Mouse (Mus musculus): ENCODE data around the gene Hacd4. TPM values are rescaled to one million over a fixed set of nuclear protein-coding genes. Genes with fewer than 3 reads are reported as not detected.
"Not testable (repeated sequence)": the region's sequence is repeated elsewhere in the genome, so short reads cannot be mapped to it uniquely, and the experiment has no call there.

Hacd4 gene
- polyA plus RNA-seq, 1 experiment = 0.90 TPM

DNA sequence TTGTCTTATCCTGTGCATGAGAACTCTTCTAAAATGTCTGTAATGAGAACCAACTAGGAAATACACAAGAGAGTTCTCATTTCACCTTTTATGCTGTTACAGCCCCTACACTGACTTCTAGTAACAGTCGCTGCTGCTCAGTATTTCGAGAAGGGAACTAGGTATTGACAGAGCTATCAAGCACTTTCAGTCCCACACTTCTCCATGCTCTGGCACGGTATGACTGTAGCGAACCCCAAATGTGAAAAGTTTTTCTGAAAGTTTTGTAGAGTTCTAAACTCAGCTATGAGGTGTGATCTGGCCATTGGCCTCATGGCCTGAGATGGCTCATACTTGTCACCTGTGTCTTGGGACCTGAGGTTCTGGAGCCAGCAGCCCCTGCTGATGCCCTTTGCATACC lies 29.4 kb downstream of the Hacd4 start:
- Histone ChIP-seq H3K4me1 (ENCODE audit: control insufficient read depth, insufficient read depth, low read length) (peaks cover 10% of the 10 kb centered on the region), H3K27ac (ENCODE audit: control insufficient read depth, insufficient read depth, low read depth, low read length) (no peak overlapping the region), H3K27me3 (ENCODE audit: control insufficient read depth, insufficient read depth, low read length) (no peaks in the 10 kb centered on the region), H3K36me3 (ENCODE audit: control insufficient read depth, insufficient read depth, low read length) (no peaks in the 10 kb centered on the region), H3K4me3 (ENCODE audit: control insufficient read depth, low read depth, low read length) (no peak overlapping the region)
- TF ChIP-seq CTCF (IDR thresholded peaks at IDR 0.05; ENCODE audit: control insufficient read depth, insufficient read depth, insufficient replicate concordance, low read depth, low read length) (no peak), POLR2A (IDR thresholded peaks at IDR 0.05; ENCODE audit: control insufficient read depth, low read depth, low read length) (no peak)

DNA sequence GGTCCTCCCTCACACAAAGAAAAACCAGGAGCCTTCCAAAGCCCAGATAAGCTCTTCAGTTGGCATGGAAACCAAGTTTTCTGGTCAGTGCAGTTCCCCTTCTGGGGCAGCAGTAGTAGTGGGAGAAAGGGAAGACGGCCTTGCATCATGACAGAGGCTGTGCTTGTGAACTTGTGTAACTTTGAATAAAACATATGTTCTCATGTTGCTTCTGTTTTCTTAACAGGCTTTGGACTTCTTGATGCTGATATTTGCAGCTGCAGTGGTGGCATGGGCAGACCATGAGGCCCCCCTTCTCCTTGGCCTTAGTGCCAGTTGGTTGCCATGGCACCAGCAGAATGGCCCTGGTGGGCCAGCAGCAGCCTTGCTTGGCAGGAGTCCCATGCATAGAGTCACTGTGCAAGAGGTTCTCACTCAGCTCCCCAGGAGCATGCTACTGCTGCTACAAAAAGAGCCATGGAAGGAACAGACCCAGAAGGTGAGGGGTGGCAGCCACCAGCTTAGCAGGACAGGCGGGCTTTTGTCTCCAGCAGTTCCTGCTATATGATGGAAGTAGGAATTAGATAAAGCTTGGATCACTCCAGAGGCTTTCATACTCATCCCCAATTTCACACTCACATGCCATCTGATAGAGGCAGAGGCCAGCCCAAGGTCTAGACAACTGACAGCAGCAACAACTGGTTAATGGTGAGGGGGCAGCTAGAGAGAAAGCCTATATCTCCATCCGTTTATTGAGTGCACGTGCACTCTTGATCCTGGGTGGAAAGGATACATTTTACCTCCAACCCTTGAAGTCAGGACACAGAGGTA lies 31.6 kb downstream of the Hacd4 start:
- H3K4me1 ChIP-seq (ENCODE audit: control insufficient read depth, insufficient read depth, low read length) = peaks cover 10% of the 10 kb centered on the region
- no peaks in the 10 kb centered on the region for H3K27me3 ChIP-seq (ENCODE audit: control insufficient read depth, insufficient read depth, low read length)
- TF ChIP-seq POLR2A (IDR thresholded peaks at IDR 0.05; ENCODE audit: control insufficient read depth, low read depth, low read length) (no peak), CTCF (IDR thresholded peaks at IDR 0.05; ENCODE audit: control insufficient read depth, insufficient read depth, insufficient replicate concordance, low read depth, low read length) (no peak)
- H3K27ac ChIP-seq (ENCODE audit: control insufficient read depth, insufficient read depth, low read depth, low read length) = no peak overlapping the region
- H3K4me3 ChIP-seq (ENCODE audit: control insufficient read depth, low read depth, low read length) = no peak overlapping the region
- H3K36me3 ChIP-seq (ENCODE audit: control insufficient read depth, insufficient read depth, low read length) = no peaks in the 10 kb centered on the region

DNA sequence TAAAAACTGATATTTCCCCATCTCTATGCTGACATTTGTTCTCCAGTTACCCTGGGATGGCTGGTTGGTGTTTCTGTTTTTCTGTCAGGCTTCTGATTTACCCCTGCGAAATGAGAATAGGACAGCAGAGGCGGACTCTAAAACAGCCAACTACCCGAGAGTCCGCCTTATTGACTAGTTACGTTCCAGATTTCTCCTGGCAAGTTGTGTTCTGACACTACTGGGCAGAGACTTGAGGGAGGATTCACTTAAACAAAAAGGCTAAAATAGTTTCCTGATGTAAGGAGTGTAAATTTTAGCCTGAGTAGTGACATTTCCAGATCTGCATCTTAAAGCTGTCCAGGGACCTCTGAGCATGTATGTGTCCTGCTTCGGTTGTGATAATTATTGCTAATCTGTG lies 35.8 kb downstream of the Hacd4 start:
- Histone ChIP-seq H3K27me3 (ENCODE audit: control insufficient read depth, insufficient read depth, low read length) (no peaks in the 10 kb centered on the region), H3K36me3 (ENCODE audit: control insufficient read depth, insufficient read depth, low read length) (no peaks in the 10 kb centered on the region), H3K4me1 (ENCODE audit: control insufficient read depth, insufficient read depth, low read length) (peaks cover 10% of the 10 kb centered on the region), H3K4me3 (ENCODE audit: control insufficient read depth, low read depth, low read length) (no peak overlapping the region), H3K27ac (ENCODE audit: control insufficient read depth, insufficient read depth, low read depth, low read length) (no peak overlapping the region)
- TF ChIP-seq CTCF (IDR thresholded peaks at IDR 0.05; ENCODE audit: control insufficient read depth, insufficient read depth, insufficient replicate concordance, low read depth, low read length) (no peak), POLR2A (IDR thresholded peaks at IDR 0.05; ENCODE audit: control insufficient read depth, low read depth, low read length) (no peak)

DNA sequence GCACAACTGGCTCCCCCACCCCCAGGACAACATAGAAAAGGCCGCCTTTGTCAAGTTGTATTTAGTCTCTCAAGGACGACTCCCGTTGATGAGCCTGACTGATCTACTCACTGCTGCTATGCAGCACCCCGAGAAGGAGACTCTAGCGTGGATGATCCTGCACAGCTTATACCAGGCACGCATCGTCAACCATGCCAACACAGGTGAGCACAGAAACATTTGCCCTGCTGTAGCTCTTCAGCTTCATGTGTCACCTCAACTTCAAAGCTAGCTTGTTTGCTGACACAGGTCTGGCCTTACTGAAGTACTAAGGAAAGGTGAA lies 37.8 kb downstream of the Hacd4 start:
- H3K4me3 ChIP-seq (ENCODE audit: control insufficient read depth, low read depth, low read length) = no peak overlapping the region
- no peak for TF ChIP-seq POLR2A (IDR thresholded peaks at IDR 0.05; ENCODE audit: control insufficient read depth, low read depth, low read length)
- no peak for TF ChIP-seq CTCF (IDR thresholded peaks at IDR 0.05; ENCODE audit: control insufficient read depth, insufficient read depth, insufficient replicate concordance, low read depth, low read length)
- H3K27me3 ChIP-seq (ENCODE audit: control insufficient read depth, insufficient read depth, low read length) = no peaks in the 10 kb centered on the region
- H3K27ac ChIP-seq (ENCODE audit: control insufficient read depth, insufficient read depth, low read depth, low read length) = no peak overlapping the region
- no peaks in the 10 kb centered on the region for H3K36me3 ChIP-seq (ENCODE audit: control insufficient read depth, insufficient read depth, low read length)
- 0 out of 2 replicates have a peak, but pooled peaks cover 3% of the 10 kb centered on the region for H3K4me1 ChIP-seq (ENCODE audit: control insufficient read depth, insufficient read depth, low read length)

DNA sequence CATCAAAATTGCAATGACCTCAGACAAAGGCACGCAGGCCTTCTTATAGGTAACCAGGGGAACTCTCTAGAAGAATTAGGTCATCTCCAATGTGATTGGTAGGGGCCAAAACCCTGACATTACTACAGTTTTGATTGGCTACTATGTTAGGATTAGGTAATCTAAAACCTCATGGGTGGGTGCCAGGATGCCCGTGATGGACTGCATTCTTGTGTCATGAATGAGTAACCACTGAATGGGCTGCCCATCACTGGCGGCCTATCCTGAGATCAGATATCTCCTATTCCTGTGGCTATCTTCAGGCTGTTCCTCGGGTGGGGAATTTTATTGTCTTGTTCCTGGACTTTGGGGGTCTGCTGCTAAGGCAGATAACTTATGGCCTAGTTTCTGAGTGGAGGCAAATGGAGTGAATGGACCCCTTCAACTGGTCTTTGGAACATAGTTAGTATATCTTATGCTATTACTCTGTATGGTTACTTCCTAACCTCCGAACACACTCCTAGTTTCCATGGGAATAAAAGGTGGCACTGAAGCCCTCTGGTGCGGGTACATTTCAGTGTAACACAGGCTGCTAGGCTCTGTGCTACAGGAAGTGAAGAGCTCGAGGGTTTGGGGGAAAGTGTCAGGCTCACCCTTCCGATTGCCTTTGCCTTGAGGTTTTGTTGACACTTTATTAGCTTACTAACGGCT lies 38.3 kb downstream of the Hacd4 start:
- Histone ChIP-seq H3K27me3 (ENCODE audit: control insufficient read depth, insufficient read depth, low read length) (no peaks in the 10 kb centered on the region), H3K4me3 (ENCODE audit: control insufficient read depth, low read depth, low read length) (no peak overlapping the region), H3K27ac (ENCODE audit: control insufficient read depth, insufficient read depth, low read depth, low read length) (no peak overlapping the region), H3K4me1 (ENCODE audit: control insufficient read depth, insufficient read depth, low read length) (0 out of 2 replicates have a peak, but pooled peaks cover 1% of the 10 kb centered on the region), H3K36me3 (ENCODE audit: control insufficient read depth, insufficient read depth, low read length) (no peaks in the 10 kb centered on the region)
- TF ChIP-seq POLR2A (IDR thresholded peaks at IDR 0.05; ENCODE audit: control insufficient read depth, low read depth, low read length) (no peak), CTCF (IDR thresholded peaks at IDR 0.05; ENCODE audit: control insufficient read depth, insufficient read depth, insufficient replicate concordance, low read depth, low read length) (no peak)

DNA sequence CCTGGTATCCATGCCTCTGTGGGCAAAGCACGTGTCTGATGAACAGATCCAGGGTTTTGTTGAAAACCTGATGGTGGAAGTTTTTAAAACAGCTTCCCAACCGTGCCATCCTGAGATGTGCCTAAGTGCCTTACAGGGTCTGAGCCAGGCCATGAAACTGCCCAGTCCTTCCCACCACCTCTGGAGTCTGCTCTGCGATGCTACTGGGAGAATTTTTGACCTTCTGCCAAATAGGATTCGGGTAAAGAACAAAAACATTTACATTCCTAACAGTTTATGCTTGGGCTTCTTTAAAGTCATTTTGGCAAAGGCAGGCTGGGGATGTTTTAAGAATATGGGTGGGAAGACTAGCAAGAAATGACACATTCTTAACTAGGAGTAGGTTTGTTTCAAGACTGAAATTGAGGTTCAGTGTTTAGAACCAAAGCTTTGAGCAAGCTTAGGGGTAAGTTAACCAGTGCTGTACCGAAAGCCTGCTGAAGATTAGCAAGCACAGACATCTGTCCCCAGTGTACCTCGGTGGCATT lies 41.7 kb downstream of the Hacd4 start:
- Histone ChIP-seq H3K36me3 (ENCODE audit: control insufficient read depth, insufficient read depth, low read length) (no peaks in the 10 kb centered on the region), H3K4me3 (ENCODE audit: control insufficient read depth, low read depth, low read length) (no peak overlapping the region), H3K27me3 (ENCODE audit: control insufficient read depth, insufficient read depth, low read length) (no peaks in the 10 kb centered on the region), H3K27ac (ENCODE audit: control insufficient read depth, insufficient read depth, low read depth, low read length) (no peak overlapping the region), H3K4me1 (ENCODE audit: control insufficient read depth, insufficient read depth, low read length) (no peaks in the 10 kb centered on the region)
- TF ChIP-seq CTCF (IDR thresholded peaks at IDR 0.05; ENCODE audit: control insufficient read depth, insufficient read depth, insufficient replicate concordance, low read depth, low read length) = no peak
- no peak for TF ChIP-seq POLR2A (IDR thresholded peaks at IDR 0.05; ENCODE audit: control insufficient read depth, low read depth, low read length)

DNA sequence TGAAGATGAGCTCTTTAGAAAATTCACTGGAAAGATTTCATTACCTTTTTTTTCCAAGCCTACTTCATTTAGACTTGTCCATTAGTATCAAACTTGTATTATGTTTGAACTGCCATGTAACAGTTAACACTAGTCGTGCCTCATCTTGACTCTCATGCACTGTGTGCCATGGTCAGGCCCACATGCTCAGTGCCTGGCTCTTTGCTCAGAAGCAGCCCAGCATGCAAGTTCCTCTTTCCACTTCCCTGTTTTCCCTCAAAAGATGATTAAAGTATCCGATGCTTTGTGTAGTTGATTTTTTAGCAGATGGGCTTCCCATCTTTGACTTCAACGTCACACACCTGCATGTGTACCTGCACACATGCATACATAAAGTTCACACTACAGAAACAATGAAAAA lies 43.0 kb downstream of the Hacd4 start:
- TF ChIP-seq POLR2A (IDR thresholded peaks at IDR 0.05; ENCODE audit: control insufficient read depth, low read depth, low read length) (no peak), CTCF (IDR thresholded peaks at IDR 0.05; ENCODE audit: control insufficient read depth, insufficient read depth, insufficient replicate concordance, low read depth, low read length) (no peak)
- H3K27ac ChIP-seq (ENCODE audit: control insufficient read depth, insufficient read depth, low read depth, low read length) = no peak overlapping the region
- H3K4me1 ChIP-seq (ENCODE audit: control insufficient read depth, insufficient read depth, low read length) = no peaks in the 10 kb centered on the region
- H3K36me3 ChIP-seq (ENCODE audit: control insufficient read depth, insufficient read depth, low read length) = no peaks in the 10 kb centered on the region
- H3K4me3 ChIP-seq (ENCODE audit: control insufficient read depth, low read depth, low read length) = no peak overlapping the region
- H3K27me3 ChIP-seq (ENCODE audit: control insufficient read depth, insufficient read depth, low read length) = no peaks in the 10 kb centered on the region

DNA sequence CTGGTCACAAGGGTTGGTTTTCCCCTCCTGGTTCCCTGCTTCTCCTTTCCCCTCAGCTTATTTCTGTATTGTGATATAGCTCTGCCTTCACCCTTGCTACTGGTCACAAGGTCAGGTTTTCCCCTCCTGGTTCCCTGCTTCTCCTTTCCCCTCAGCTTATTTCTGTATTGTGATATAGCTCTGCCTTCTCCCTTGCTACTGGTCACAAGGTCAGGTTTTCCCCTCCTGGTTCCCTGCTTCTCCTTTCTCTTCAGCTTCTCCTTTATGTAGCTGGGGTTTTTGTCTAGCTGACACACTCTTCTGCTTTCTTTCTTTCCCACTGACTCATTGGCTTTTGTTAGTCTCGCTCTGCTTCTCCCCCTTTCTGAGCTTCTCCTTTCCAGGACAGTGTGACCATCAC lies 48.1 kb downstream of the Hacd4 start:
- H3K27ac ChIP-seq (ENCODE audit: control insufficient read depth, insufficient read depth, low read depth, low read length); H3K27me3 ChIP-seq (ENCODE audit: control insufficient read depth, insufficient read depth, low read length); H3K4me1 ChIP-seq (ENCODE audit: control insufficient read depth, insufficient read depth, low read length); H3K36me3 ChIP-seq (ENCODE audit: control insufficient read depth, insufficient read depth, low read length); H3K4me3 ChIP-seq (ENCODE audit: control insufficient read depth, low read depth, low read length): not testable (repeated sequence)

Measured in testis, adult 2 months (tissue).